Mouse (Mus musculus) MEL (cell line): Measurements from ENCODE around the gene Adamtsl1. TPM values are rescaled to one million over a fixed set of nuclear protein-coding genes. Genes with fewer than 3 reads are reported as not detected.

Experiments used
- DNase-seq: peaks from one replicate; pipeline ENCODE4 v3.0.0; 2011; ENCODE audit warnings: low read depth, low spot score
- H3K27ac ChIP-seq: 2 replicates; pipeline ENCODE4 v1.5.1; 2012; ENCODE audit warnings: low read depth, mild to moderate bottlenecking, control low read depth, low read length, moderate library complexity; ENCODE audit not compliant: control insufficient read depth
- H3K27me3 ChIP-seq, 2 experiments: fragments of 150-350 bp in 1 of 2; sonication (generic) in 1 of 2; 2 replicates each; pipeline ENCODE4 v1.6.1; 2012; ENCODE audit warnings: low read length in 2 of 2, mild to moderate bottlenecking in 2 of 2, improper control_type of control experiment in 1 of 2, moderate library complexity in 1 of 2; ENCODE audit not compliant: insufficient read depth in 2 of 2, control insufficient read depth in 1 of 2
- H3K36me3 ChIP-seq, 2 experiments: 2 replicates each; pipeline ENCODE4 v1.6.1; 2012 to 2014; ENCODE audit warnings: low read length in 2 of 2, improper control_type of control experiment in 1 of 2, inconsistent platforms in 1 of 2, mild to moderate bottlenecking in 1 of 2; ENCODE audit not compliant: insufficient read depth in 2 of 2, control insufficient read depth in 1 of 2
- H3K4me1 ChIP-seq, 2 experiments: fragments of 150-350 bp in 1 of 2; sonication (generic) in 1 of 2; 2 replicates each; pipeline ENCODE4 v1.6.1; 2012; ENCODE audit warnings: low read length in 2 of 2, improper control_type of control experiment in 1 of 2, mild to moderate bottlenecking in 1 of 2; ENCODE audit not compliant: insufficient read depth in 2 of 2, control insufficient read depth in 1 of 2
- H3K4me3 ChIP-seq, 2 experiments: fragments of 150-350 bp in 1 of 2; sonication (generic) in 1 of 2; 2 replicates each; pipeline ENCODE4 v1.5.1; 2012; ENCODE audit warnings: low read depth in 2 of 2, low read length in 2 of 2, mild to moderate bottlenecking in 2 of 2, moderate library complexity in 2 of 2, control low read depth in 1 of 2, improper control_type of control experiment in 1 of 2; ENCODE audit not compliant: control insufficient read depth in 1 of 2, insufficient read depth in 1 of 2
- H3K79me2 ChIP-seq: 2 replicates; pipeline ENCODE4 v1.6.1; 2012; ENCODE audit warnings: mild to moderate bottlenecking, low read length, moderate library complexity; ENCODE audit not compliant: control insufficient read depth, poor library complexity, insufficient read depth
- H3K9ac ChIP-seq: 2 replicates; pipeline ENCODE4 v1.6.1; 2012; ENCODE audit warnings: low read depth, mild to moderate bottlenecking, control low read depth, low read length, moderate library complexity; ENCODE audit not compliant: control insufficient read depth, poor library complexity, severe bottlenecking
- H3K9me3 ChIP-seq: fragments of 150-350 bp; sonication (generic); replicated peaks from 2 replicates; pipeline ENCODE4 v1.6.1; 2012; ENCODE audit warnings: mild to moderate bottlenecking, low read length, improper control_type of control experiment, moderate library complexity; ENCODE audit not compliant: insufficient read depth
- CHD1 ChIP-seq: IDR thresholded peaks from 2 replicates; pipeline ENCODE4 v1.6.1; 2012; ENCODE audit warnings: low read depth, mild to moderate bottlenecking, inconsistent platforms, low read length, improper control_type of control experiment
- CHD2 ChIP-seq: IDR thresholded peaks from 2 replicates; pipeline ENCODE4 v1.6.1; 2011; ENCODE audit warnings: low read length, improper control_type of control experiment
- CTCF ChIP-seq, 3 experiments: IDR thresholded peaks in 2 of 3; conservative IDR thresholded peaks in 1 of 3; 2 replicates each; pipeline ENCODE4 v1.5.1; 2011 to 2012; ENCODE audit warnings: low read length in 3 of 3, low read depth in 2 of 3, mild to moderate bottlenecking in 2 of 3, improper control_type of control experiment in 1 of 3, inconsistent platforms in 1 of 3, mixed read lengths in 1 of 3, moderate library complexity in 1 of 3; ENCODE audit not compliant: control insufficient read depth in 1 of 3, insufficient read depth in 1 of 3, poor library complexity in 1 of 3, severe bottlenecking in 1 of 3
- E2F4 ChIP-seq: IDR thresholded peaks from 2 replicates; pipeline ENCODE4 v1.6.1; 2011; ENCODE audit warnings: low read depth, low read length, improper control_type of control experiment, borderline replicate concordance
- ELF1 ChIP-seq: IDR thresholded peaks from 2 replicates; pipeline ENCODE4 v1.6.1; 2014; ENCODE audit warnings: low read depth, mild to moderate bottlenecking, inconsistent platforms, low read length, improper control_type of control experiment, moderate library complexity
- ETS1 ChIP-seq: IDR thresholded peaks from 2 replicates; pipeline ENCODE4 v1.6.1; 2012; ENCODE audit warnings: low read depth, mild to moderate bottlenecking, inconsistent platforms, low read length, improper control_type of control experiment, moderate library complexity
- GATA1 ChIP-seq: IDR thresholded peaks from 2 replicates; pipeline ENCODE4 v1.6.1; 2011; ENCODE audit warnings: low read depth, low read length, improper control_type of control experiment
- KAT2A ChIP-seq: conservative IDR thresholded peaks from 2 replicates; pipeline ENCODE4 v1.6.1; 2012; ENCODE audit warnings: low read depth, low read length, improper control_type of control experiment, inconsistent platforms
- MXI1 ChIP-seq: IDR thresholded peaks from 2 replicates; pipeline ENCODE4 v1.6.1; 2011; ENCODE audit warnings: mild to moderate bottlenecking, low read depth, low read length, improper control_type of control experiment
- MYB ChIP-seq: IDR thresholded peaks from 2 replicates; pipeline ENCODE4 v1.6.1; 2011; ENCODE audit warnings: mild to moderate bottlenecking, low read depth, low read length, improper control_type of control experiment
- MYC ChIP-seq: IDR thresholded peaks from 2 replicates; pipeline ENCODE4 v1.6.1; 2011; ENCODE audit warnings: low read depth, mild to moderate bottlenecking, low read length, improper control_type of control experiment, moderate library complexity
- NRF1 ChIP-seq: IDR thresholded peaks from 2 replicates; pipeline ENCODE4 v1.6.1; 2014; ENCODE audit warnings: low read depth, mild to moderate bottlenecking, inconsistent platforms, low read length, improper control_type of control experiment, moderate library complexity; ENCODE audit not compliant: poor library complexity, insufficient read depth, severe bottlenecking
- POLR2A ChIP-seq, 2 experiments: IDR thresholded peaks; 2 replicates each; pipeline ENCODE4 v1.6.1; 2011 to 2012; ENCODE audit warnings: low read length in 2 of 2, mild to moderate bottlenecking in 2 of 2, control low read depth in 1 of 2, improper control_type of control experiment in 1 of 2, low read depth in 1 of 2, moderate library complexity in 1 of 2; ENCODE audit not compliant: control insufficient read depth in 1 of 2, insufficient read depth in 1 of 2, poor library complexity in 1 of 2
- SIN3A ChIP-seq: IDR thresholded peaks from 2 replicates; pipeline ENCODE4 v1.6.1; 2012; ENCODE audit warnings: low read length, improper control_type of control experiment, inconsistent platforms
- SMC3 ChIP-seq: IDR thresholded peaks from 2 replicates; pipeline ENCODE4 v1.6.1; 2011; ENCODE audit warnings: low read depth, low read length, improper control_type of control experiment
- TBP ChIP-seq: IDR thresholded peaks from 2 replicates; pipeline ENCODE4 v1.8.0; 2011; ENCODE audit warnings: low read depth, low read length, improper control_type of control experiment
- UBTF ChIP-seq: IDR thresholded peaks from 2 replicates; pipeline ENCODE4 v1.6.1; 2012; ENCODE audit warnings: low read depth, mild to moderate bottlenecking, inconsistent platforms, low read length, improper control_type of control experiment, moderate library complexity, borderline replicate concordance; ENCODE audit not compliant: insufficient read depth
- USF1 ChIP-seq: IDR thresholded peaks from 2 replicates; pipeline ENCODE4 v1.6.1; 2014; ENCODE audit warnings: low read depth, mild to moderate bottlenecking, inconsistent platforms, low read length, improper control_type of control experiment, moderate library complexity
- USF2 ChIP-seq, 2 experiments: IDR thresholded peaks; 2 replicates each; pipeline ENCODE4 v1.6.1; 2011 to 2012; ENCODE audit warnings: improper control_type of control experiment in 2 of 2, low read length in 2 of 2, borderline replicate concordance in 1 of 2, inconsistent platforms in 1 of 2, low read depth in 1 of 2, mild to moderate bottlenecking in 1 of 2; ENCODE audit not compliant: insufficient read depth in 1 of 2
- ZC3H11A ChIP-seq: IDR thresholded peaks from 2 replicates; pipeline ENCODE4 v1.6.1; 2012; ENCODE audit warnings: low read depth, mild to moderate bottlenecking, inconsistent platforms, low read length, improper control_type of control experiment
- ZKSCAN1 ChIP-seq: IDR thresholded peaks from 2 replicates; pipeline ENCODE4 v1.6.1; 2012; ENCODE audit warnings: low read depth, mild to moderate bottlenecking, inconsistent platforms, low read length, improper control_type of control experiment, moderate library complexity
- ZMIZ1 ChIP-seq: IDR thresholded peaks from 2 replicates; pipeline ENCODE4 v1.6.1; 2012; ENCODE audit warnings: low read depth, mild to moderate bottlenecking, inconsistent platforms, low read length, improper control_type of control experiment, moderate library complexity
- ZNF384 ChIP-seq: IDR thresholded peaks from 2 replicates; pipeline ENCODE4 v1.6.1; 2012; ENCODE audit warnings: low read depth, mild to moderate bottlenecking, inconsistent platforms, low read length, improper control_type of control experiment
- polyA plus RNA-seq, 2 experiments: library from polyadenylated mRNA; stranded (reverse) in 1 of 2; unstranded in 1 of 2; fragments of >175 nt in 1 of 2; fragments of >200 nt in 1 of 2; gene quantifications; 2 replicates each; pipeline versions ENCODE4 v1.2.1 to v1.2.4; 2012; ENCODE audit warnings: low replicate concordance in 2 of 2, low read depth in 1 of 2; ENCODE audit not compliant: insufficient read length in 2 of 2, insufficient read depth in 1 of 2, missing spikeins in 1 of 2
- total RNA-seq: library from RNA; depleted of rRNA; stranded (reverse); fragments of 300-350 nt; gene quantifications from 2 replicates; pipeline ENCODE4 v1.2.3, GENCODE M21; 2012

Adamtsl1 gene
- total and polyA plus RNA-seq, 3 experiments, result not detected

- H3K9me3 ChIP-seq, result no peaks in the 10 kb centered on the region
- no peak overlapping the region for H3K4me3 ChIP-seq
- no peaks in the 10 kb centered on the region for H3K4me1 ChIP-seq
Observed at GRCm38 (mm10) chr4:85506976-85507375, 7.0 kb upstream of the Adamtsl1 start.

GRCm38 (mm10) chr4:85507491-85507890, 6.5 kb upstream of the Adamtsl1 start:
- Histone ChIP-seq H3K27ac (no peak overlapping the region), H3K4me3 (no peak overlapping the region), H3K36me3 (no peaks in the 10 kb centered on the region), H3K27me3 (no peaks in the 10 kb centered on the region), H3K79me2 (no peaks in the 10 kb centered on the region), H3K9ac (no peak overlapping the region), H3K9me3 (no peaks in the 10 kb centered on the region), H3K4me1 (no peaks in the 10 kb centered on the region)
- TF ChIP-seq CHD1, result no peak
- no peak for TF ChIP-seq POLR2A (IDR thresholded peaks at IDR 0.05; ENCODE audit: control insufficient read depth in 1 of 2, insufficient read depth in 1 of 2, low read depth in 1 of 2, low read length in 2 of 2, poor library complexity in 1 of 2)
- TF ChIP-seq USF1, result no peak
- no peak for TF ChIP-seq E2F4
- no peak for TF ChIP-seq ZMIZ1
- TF ChIP-seq CHD2, result no peak
- TF ChIP-seq UBTF, result no peak
- DNase-seq, result no peak

More at GRCm38 (mm10) chr4:85506976-85507375, 7.0 kb upstream of the Adamtsl1 start:
- Histone ChIP-seq H3K9ac (no peak overlapping the region), H3K27me3 (no peaks in the 10 kb centered on the region), H3K36me3 (no peaks in the 10 kb centered on the region), H3K27ac (no peak overlapping the region), H3K79me2 (no peaks in the 10 kb centered on the region)
- TF ChIP-seq GATA1 (no peak), ELF1 (no peak), TBP (no peak), ZNF384 (no peak), MXI1 (no peak), ETS1 (no peak), ZKSCAN1 (no peak), MYB (no peak), ZC3H11A (no peak), SMC3 (no peak), USF2 (IDR thresholded peaks at IDR 0.05; ENCODE audit: borderline replicate concordance in 1 of 2, insufficient read depth in 1 of 2, low read depth in 1 of 2, low read length in 2 of 2) (no peak), SIN3A (no peak), CTCF (IDR thresholded peaks at IDR 0.05 in 2 of 3, conservative IDR thresholded peaks at IDR 0.05 in 1 of 3; ENCODE audit: control insufficient read depth in 1 of 3, insufficient read depth in 1 of 3, low read depth in 2 of 3, low read length in 3 of 3, poor library complexity in 1 of 3, severe bottlenecking in 1 of 3) (no peak), MYC (no peak), NRF1 (no peak), KAT2A (no peak)
- no peak for DNase-seq
